In the genomic region with DNA sequence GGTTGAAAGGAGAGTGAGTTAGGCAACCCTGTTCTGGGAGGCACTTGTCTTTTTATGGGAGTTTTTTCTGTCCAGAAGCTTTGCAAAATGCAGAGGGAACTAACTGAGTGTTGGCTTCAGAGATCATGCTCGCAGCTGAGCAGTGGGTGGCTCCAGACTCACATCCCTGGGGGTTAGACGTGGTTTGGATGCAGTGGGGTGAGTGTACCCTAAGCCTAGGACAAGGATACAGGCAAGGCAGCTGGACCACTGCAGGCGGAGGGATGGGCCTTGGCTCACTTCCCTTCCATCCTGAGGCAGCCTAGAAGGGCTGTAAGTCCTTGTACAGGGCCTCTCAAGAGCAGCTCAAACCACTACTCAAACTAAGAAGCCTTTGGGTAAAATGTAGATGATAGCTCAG, we compare ENCODE assay signal across 24 mouse cellular contexts. TPM values are rescaled to one million over a fixed set of nuclear protein-coding genes. Genes with fewer than 3 reads are reported as not detected.
"Had no signal": no experiment of that assay in that cellular context is flagged by ENCODE, and none has a peak within 500 bp of the region (broad histone marks: within the 10 kb centered on the region; RNA-seq: fewer than 3 reads in every experiment).

No protein-coding gene starts in this region.

- DNase-seq: kidney, adult 9 months; kidney, postnatal 36 days; layer of hippocampus, adult 9-11 months; layer of hippocampus, postnatal 36 days; lung, adult 2 months; lung, postnatal 36 days; retina, postnatal 1 day; right cerebral cortex, postnatal 14 days; thymus, adult 2 months; thymus, postnatal 25 days had no signal

- H3K4me1 ChIP-seq: liver, embryonic 15.5 days; midbrain, embryonic 15.5 days had no signal

- H3K4me3 ChIP-seq: limb, embryonic 13.5 days; liver, embryonic 15.5 days; midbrain, embryonic 15.5 days; neural tube, embryonic 13.5 days had no signal

- H3K27me3 ChIP-seq: limb, embryonic 13.5 days; liver, embryonic 15.5 days; midbrain, embryonic 15.5 days; neural tube, embryonic 13.5 days had no signal

- H3K9me3 ChIP-seq: limb, embryonic 13.5 days; liver, embryonic 15.5 days; midbrain, embryonic 15.5 days; neural tube, embryonic 13.5 days had no signal

- H3K36me3 ChIP-seq: limb, embryonic 13.5 days; liver, embryonic 15.5 days; midbrain, embryonic 15.5 days; neural tube, embryonic 13.5 days had no signal

- H3K27ac ChIP-seq: kidney, postnatal 0 days; limb, embryonic 13.5 days; liver, embryonic 15.5 days; midbrain, embryonic 15.5 days; neural tube, embryonic 13.5 days had no signal

- ATAC-seq: lung, postnatal 0 days; midbrain, embryonic 15.5 days had no signal

RNA-seq across cellular contexts. Expression of gene Gm3045, which starts 43.0 kb away (rescaled TPM):
- total RNA-seq: layer of hippocampus, adult 18-20 months; layer of hippocampus, postnatal 36 days; left cerebral cortex, adult 8-10 months; left cerebral cortex, postnatal 36 days; megakaryocyte progenitor cell, adult 5-6 weeks; monocyte, adult 5-6 weeks had no signal
- polyA plus RNA-seq: kidney, postnatal 0 days; liver, embryonic 11.5 days; liver, embryonic 15.5 days; lung, adult 2 months; lung, postnatal 0 days; midbrain, embryonic 11.5 days; midbrain, embryonic 15.5 days; neural tube, embryonic 13.5 days; small intestine, adult 2 months; thymus, adult 2 months had no signal

RNA-seq across cellular contexts. Expression of gene Slc25a48, which starts 54.7 kb away (rescaled TPM):
- total RNA-seq: megakaryocyte progenitor cell, adult 5-6 weeks; monocyte, adult 5-6 weeks had no signal
- polyA plus RNA-seq: lung, postnatal 0 days; midbrain, embryonic 11.5 days; midbrain, embryonic 15.5 days; neural tube, embryonic 13.5 days had no signal
